Comparison of ENCODE assay signal across 8 mouse cellular contexts in the genomic region with DNA sequence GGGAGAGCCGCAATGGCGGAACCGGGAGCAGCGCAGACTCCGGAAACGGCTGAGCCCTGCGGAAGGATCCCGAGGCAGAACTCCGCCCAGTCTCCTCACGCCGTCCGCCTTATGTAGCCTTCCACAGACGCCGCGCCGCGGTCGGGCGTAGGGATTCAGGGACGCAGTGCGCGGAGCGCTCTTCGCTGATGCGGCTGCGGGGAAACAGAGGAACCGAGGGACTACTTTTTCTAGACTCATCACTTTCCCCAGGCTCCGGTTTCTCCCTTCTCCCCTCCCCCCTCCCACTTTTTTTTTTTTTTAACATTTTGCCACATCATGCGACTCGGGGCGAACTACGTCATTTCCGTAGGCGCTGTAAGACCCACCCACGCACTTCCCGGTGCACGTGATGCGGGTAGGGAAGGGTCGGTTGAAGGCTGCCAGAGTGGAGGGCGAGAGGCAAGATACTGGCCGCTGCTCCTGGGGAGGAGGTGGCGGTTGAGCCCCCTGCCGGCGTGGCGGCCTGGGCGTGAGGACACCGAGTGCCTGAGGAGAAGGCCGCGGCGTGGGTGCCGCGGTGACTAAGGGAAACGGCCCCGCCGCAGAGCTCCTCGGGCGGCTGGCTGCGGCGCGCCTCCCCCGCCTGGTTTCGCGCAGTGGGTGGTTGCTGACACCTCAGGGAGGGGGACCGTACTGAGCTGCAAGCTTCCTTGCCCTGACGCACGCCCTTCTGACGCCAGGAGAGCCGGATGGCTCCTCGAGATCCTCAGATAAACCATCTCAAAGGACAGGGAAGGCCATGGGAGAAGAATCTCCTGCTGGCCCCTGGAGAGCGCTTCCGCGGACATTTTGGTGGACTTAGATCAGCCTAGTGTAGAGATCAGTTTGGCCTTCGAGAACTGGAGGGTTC. TPM values are rescaled to one million over a fixed set of nuclear protein-coding genes. Genes with fewer than 3 reads are reported as not detected.
DNase-seq lines count a peak whose midpoint lies in the region; ATAC-seq lines count a peak whose summit lies in the region.

Gene Cltc, minus strand, starts transcription at position 86 of the 892 bp plus-strand sequence.

- H3K9me3 ChIP-seq in hindbrain, embryonic 11.5 days (ENCODE audit: control insufficient read depth, low read length): no peaks in the 10 kb centered on the region

- peak within 1 kb of the TSS; percentile 90 for H3K4me3 ChIP-seq in hindbrain, embryonic 11.5 days (ENCODE audit: low read depth, low read length)

- H3K4me2 ChIP-seq in hindbrain, embryonic 11.5 days (replicated peaks; ENCODE audit: low read depth, low read length): peak within 1 kb of the TSS; percentile 84

- peak; percentile 100 for DNase-seq in Muller cell, postnatal 12 days (ENCODE audit: inconsistent ontology term)
- DNase-seq in cerebellum, adult 9-11 months: peak; percentile 98
- peak; percentile 94 to 98 for DNase-seq in frontal cortex, adult 2 months (ENCODE audit: extremely low spot score in 1 of 2, low spot score in 1 of 2)
- peak; percentile 95 for DNase-seq in hindbrain, embryonic 11.5 days (ENCODE audit: low spot score)
- peak; percentile 98 for DNase-seq in layer of hippocampus, postnatal 10 days (ENCODE audit: low spot score in 2 of 2)
- DNase-seq in lung, postnatal 10 days: peak; percentile 97
- DNase-seq in ovary, postnatal 36 days (ENCODE audit: low spot score): peak; percentile 97
- DNase-seq in thymus, postnatal 25 days: peak; percentile 96

- peak; percentile 97 for ATAC-seq in hindbrain, embryonic 11.5 days (ENCODE audit: low FRiP score)

- H3K27me3 ChIP-seq in hindbrain, embryonic 11.5 days (ENCODE audit: control insufficient read depth, insufficient read depth, low read length): no peaks in the 10 kb centered on the region

- no peaks in the 10 kb centered on the region; the same call in 1 of the 2 replicates for H3K4me1 ChIP-seq in hindbrain, embryonic 11.5 days (replicated peaks; ENCODE audit: control insufficient read depth, insufficient read depth, low read length)

- H3K36me3 ChIP-seq in hindbrain, embryonic 11.5 days (ENCODE audit: control insufficient read depth, insufficient read depth, low read length): no peaks in the 10 kb centered on the region

- peak within 1 kb of the TSS; percentile 97 for H3K27ac ChIP-seq in hindbrain, embryonic 11.5 days (ENCODE audit: low read depth, low read length)

- WGBS in hindbrain, embryonic 11.5 days: 1% methylated on average over 72 of the region's 73 CpGs

- peak within 1 kb of the TSS; percentile 72 for H3K9ac ChIP-seq in hindbrain, embryonic 11.5 days (ENCODE audit: low read depth, low read length)

RNA-seq across cellular contexts. Expression of gene Cltc, which starts in this region (rescaled TPM):
- polyA plus RNA-seq in frontal cortex, adult 2 months (2012; rRNA removed): 374 and 390 TPM in 2 replicates
- polyA plus RNA-seq in hindbrain, embryonic 11.5 days (2014; fragmentation: Nextera tagmentation; extraction: Ambion mirVana): 173 and 188 TPM in 2 replicates
- 100 to 1,000 TPM; 465 to 466 TPM for total RNA-seq in layer of hippocampus, postnatal 10 days (2021)

Comparison
In these comparisons a context has a peak if more than half of its experiments do, and no peak if none do; other contexts are left out.
1. Peak in every context shown above with its lines: DNase-seq, ATAC-seq, H3K4me3 ChIP-seq and H3K27ac ChIP-seq.